Mouse (Mus musculus) midbrain, postnatal 0 days (tissue): ENCODE results near the gene Kmt5a. TPM values are rescaled to one million over a fixed set of nuclear protein-coding genes. Genes with fewer than 3 reads are reported as not detected.

ENCODE experiments used
- ATAC-seq: fragments of 200-750 bp; cut with Nextera tagmentation; 2 replicates; pipeline ENCODE4 v1.8.0; 2017; ENCODE audit warnings: moderate number of reproducible peaks, mild to moderate bottlenecking, moderate TSS enrichment, moderate library complexity; ENCODE audit not compliant: low FRiP score
- DNase-seq: peaks from one replicate; pipeline ENCODE4 v3.0.0-alpha.2; 2015; ENCODE audit warnings: low spot score
- H3K27ac ChIP-seq: fragments of 300-500 bp; sonication (generic); 2 replicates; pipeline ENCODE4 v1.5.1; 2014; ENCODE audit warnings: low read depth, mild to moderate bottlenecking, low read length, mixed read lengths
- H3K27me3 ChIP-seq: fragments of 300-500 bp; sonication (generic); 2 replicates; pipeline ENCODE4 v1.6.1; 2014; ENCODE audit warnings: low read length, control low read depth, mixed read lengths; ENCODE audit not compliant: insufficient read depth
- H3K36me3 ChIP-seq: fragments of 300-500 bp; sonication (generic); 2 replicates; pipeline ENCODE4 v1.6.1; 2014; ENCODE audit warnings: low read length, control low read depth, mixed read lengths; ENCODE audit not compliant: insufficient read depth
- H3K4me1 ChIP-seq: fragments of 300-500 bp; sonication (generic); 2 replicates; pipeline ENCODE4 v1.6.1; 2014; ENCODE audit warnings: mild to moderate bottlenecking, control low read depth, antibody characterized with exemption, low read length, mixed read lengths; ENCODE audit not compliant: insufficient read depth
- H3K4me2 ChIP-seq: fragments of 300-500 bp; sonication (generic); 2 replicates; pipeline ENCODE4 v1.6.1; 2014; ENCODE audit warnings: low read depth, mild to moderate bottlenecking, low read length, mixed read lengths; ENCODE audit not compliant: poor library complexity, severe bottlenecking
- H3K4me3 ChIP-seq: fragments of 300-500 bp; sonication (generic); 2 replicates; pipeline ENCODE4 v1.5.1; 2014; ENCODE audit warnings: low read depth, mild to moderate bottlenecking, low read length, moderate library complexity
- H3K9ac ChIP-seq: fragments of 300-500 bp; sonication (generic); replicated peaks from 2 replicates; pipeline ENCODE4 v1.6.1; 2014; ENCODE audit warnings: mild to moderate bottlenecking, low read length, moderate library complexity, mixed read lengths; ENCODE audit not compliant: poor library complexity, severe bottlenecking
- H3K9me3 ChIP-seq: fragments of 300-500 bp; sonication (generic); 2 replicates; pipeline ENCODE4 v1.6.1; 2016; ENCODE audit warnings: low read length, control low read depth
- CTCF ChIP-seq: IDR thresholded peaks from 2 replicates; pipeline ENCODE4 v1.5.1; 2016; ENCODE audit warnings: antibody characterized with exemption, mild to moderate bottlenecking
- WGBS: fragments of 180-500 bp; shearing (Covaris S2); extraction: QIAGEN DNeasy Blood & Tissue Kit; methylation state at CpG from one replicate; pipeline ENCODE4 v1.1.7; 2014; 5-methylcytosine and 5-hydroxymethylcytosine counted together
- polyA plus RNA-seq: library from polyadenylated mRNA; unstranded; fragments of >200 nt; fragmentation: Nextera tagmentation; extraction: Ambion mirVana; gene quantifications from 2 replicates; pipeline ENCODE4 v1.2.1, GENCODE M21; 2015
- total RNA-seq: library from RNA; depleted of rRNA; stranded (reverse); fragments of >200 nt; gene quantifications from 2 replicates; pipeline ENCODE4 v1.2.3, GENCODE M21; 2014

The Kmt5a gene
- total and polyA plus RNA-seq, 2 experiments from 2014 or later: 15.3 to 39.0 TPM

DNA sequence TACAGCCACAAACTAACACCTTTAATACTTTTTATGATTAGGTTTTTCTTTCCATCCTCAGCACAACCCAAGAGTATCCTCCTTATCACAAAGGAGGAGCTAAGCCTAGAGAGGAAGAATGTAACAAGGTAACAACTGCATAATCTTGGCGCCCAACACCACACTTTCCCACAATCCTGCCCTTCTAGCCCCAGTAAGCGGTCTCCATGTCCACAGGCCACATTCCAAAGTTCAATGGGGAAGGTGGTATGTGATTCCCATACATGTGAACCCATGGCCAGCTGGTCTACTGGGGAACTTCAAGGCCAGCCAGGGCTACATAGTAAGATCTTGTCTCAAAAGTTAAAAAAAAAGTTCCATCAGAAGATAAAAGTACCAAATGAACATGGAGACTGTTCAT lies 17.9 kb upstream of the Kmt5a start:
- no peak for TF ChIP-seq CTCF
- WGBS: 97% methylated on average over 2 of the region's 2 CpGs

GRCm38 (mm10) chr5:124424200-124424722 lies 15.5 kb upstream of the Kmt5a start:
- Histone ChIP-seq H3K4me2 (peak overlapping the region; percentile 84), H3K27me3 (no peaks in the 10 kb centered on the region), H3K4me1 (no peaks in the 10 kb centered on the region), H3K9ac (peak overlapping the region; percentile 68), H3K9me3 (no peaks in the 10 kb centered on the region), H3K4me3 (peak overlapping the region; percentile 67), H3K27ac (no peak overlapping the region), H3K36me3 (peaks cover 2% of the 10 kb centered on the region; the same call in 1 of the 2 replicates)
- WGBS: 3% methylated on average over 14 of the region's 14 CpGs
- no peak for DNase-seq
- no peak for TF ChIP-seq CTCF
- ATAC-seq: no peak

More for the DNA sequence above, 17.9 kb upstream of the Kmt5a start:
- Histone ChIP-seq H3K27me3 (no peaks in the 10 kb centered on the region), H3K9ac (no peak overlapping the region), H3K36me3 (peaks cover 2% of the 10 kb centered on the region; the same call in 1 of the 2 replicates), H3K4me2 (no peak overlapping the region), H3K9me3 (no peaks in the 10 kb centered on the region), H3K4me3 (no peak overlapping the region), H3K27ac (no peak overlapping the region), H3K4me1 (no peaks in the 10 kb centered on the region)
- DNase-seq: no peak
- no peak for ATAC-seq

GRCm38 (mm10) chr5:124424723-124425411 lies 14.9 kb upstream of the Kmt5a start:
- Histone ChIP-seq H3K9me3 (no peaks in the 10 kb centered on the region), H3K27me3 (no peaks in the 10 kb centered on the region), H3K4me3 (peak overlapping the region; percentile 67), H3K4me1 (no peaks in the 10 kb centered on the region), H3K27ac (peak overlapping the region; percentile 95), H3K36me3 (peaks cover 2% of the 10 kb centered on the region; the same call in 1 of the 2 replicates), H3K4me2 (peak overlapping the region; percentile 84), H3K9ac (peak overlapping the region; percentile 68)
- no peak for TF ChIP-seq CTCF
- ATAC-seq (peak; percentile 68), DNase-seq (no peak)
- WGBS: under 1% methylated on average over 52 of the region's 63 CpGs

GRCm38 (mm10) chr5:124425412-124426259 lies 14.1 kb upstream of the Kmt5a start, which contains the start of gene Sbno1:
TSS of gene Sbno1 (minus strand) at chr5:124426001.
- H3K4me2 ChIP-seq: peak within 1 kb of the TSS; percentile 84

DNA sequence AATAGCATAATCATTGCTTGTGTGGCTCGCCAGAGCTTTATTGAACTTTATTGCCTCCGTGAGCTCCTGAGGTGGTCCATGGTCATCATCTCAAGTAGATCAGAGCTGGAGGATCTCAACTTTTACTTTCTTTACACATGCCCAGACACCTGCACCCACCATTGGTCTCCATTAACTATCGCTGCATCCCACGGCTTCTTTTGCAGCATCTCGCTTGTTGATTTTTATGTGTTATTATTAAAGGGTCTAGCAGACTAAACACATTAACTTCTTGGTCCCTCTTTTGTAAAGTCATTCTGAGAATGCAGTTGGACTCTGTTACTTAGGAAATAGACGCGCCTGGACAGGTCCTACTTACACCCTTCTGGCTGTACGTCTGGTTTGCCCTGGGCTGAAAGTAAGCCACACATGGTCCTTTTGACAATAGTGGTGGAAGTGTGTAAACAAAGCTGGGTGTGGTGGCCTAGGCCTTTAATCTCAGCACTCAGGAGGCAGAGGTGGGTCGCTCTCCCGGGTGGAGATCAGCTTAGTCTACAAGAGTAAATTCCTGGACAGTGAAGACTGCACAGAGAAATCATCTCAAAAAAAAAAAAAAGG lies 13.2 kb upstream of the Kmt5a start:
- Histone ChIP-seq H3K27ac (peak overlapping the region; percentile 95), H3K27me3 (no peaks in the 10 kb centered on the region), H3K9ac (no peak overlapping the region), H3K4me1 (no peaks in the 10 kb centered on the region), H3K4me2 (peak overlapping the region; percentile 43), H3K9me3 (no peaks in the 10 kb centered on the region), H3K4me3 (peak overlapping the region; percentile 67; the same call in 1 of the 2 replicates), H3K36me3 (peaks cover 2% of the 10 kb centered on the region; the same call in 1 of the 2 replicates)
- no peak for ATAC-seq
- WGBS: 92% methylated on average over 10 of the region's 10 CpGs
- no peak for TF ChIP-seq CTCF
- DNase-seq: no peak

More at GRCm38 (mm10) chr5:124425412-124426259, 14.1 kb upstream of the Kmt5a start, which contains the start of gene Sbno1:
- no peaks in the 10 kb centered on the region for H3K27me3 ChIP-seq
- no peaks in the 10 kb centered on the region for H3K9me3 ChIP-seq
- peak; percentile 95 for ATAC-seq
- TF ChIP-seq CTCF: peak; percentile 46
- peak within 1 kb of the TSS; percentile 95 for H3K27ac ChIP-seq
- peak within 1 kb of the TSS; percentile 68 for H3K9ac ChIP-seq
- WGBS: under 1% methylated on average over 35 of the region's 81 CpGs
- DNase-seq: peak; percentile 96
- no peaks in the 10 kb centered on the region for H3K4me1 ChIP-seq
- peak within 1 kb of the TSS; percentile 67 for H3K4me3 ChIP-seq
- H3K36me3 ChIP-seq: peaks cover 2% of the 10 kb centered on the region; the same call in 1 of the 2 replicates
